Mouse (Mus musculus) c-Kit-positive CD71-positive TER-119-positive erythroid progenitor cells, embryonic 14.5 days (primary cell): ENCODE results near the gene Ninj1.
A peak's percentile ranks its signal among the peaks of the same experiment; 100 is the strongest.

Experiments used
- DNase-seq: peaks from one replicate; pipeline ENCODE4 v3.0.0-alpha.2; 2013; ENCODE audit warnings: low spot score

The Ninj1 gene

DNA sequence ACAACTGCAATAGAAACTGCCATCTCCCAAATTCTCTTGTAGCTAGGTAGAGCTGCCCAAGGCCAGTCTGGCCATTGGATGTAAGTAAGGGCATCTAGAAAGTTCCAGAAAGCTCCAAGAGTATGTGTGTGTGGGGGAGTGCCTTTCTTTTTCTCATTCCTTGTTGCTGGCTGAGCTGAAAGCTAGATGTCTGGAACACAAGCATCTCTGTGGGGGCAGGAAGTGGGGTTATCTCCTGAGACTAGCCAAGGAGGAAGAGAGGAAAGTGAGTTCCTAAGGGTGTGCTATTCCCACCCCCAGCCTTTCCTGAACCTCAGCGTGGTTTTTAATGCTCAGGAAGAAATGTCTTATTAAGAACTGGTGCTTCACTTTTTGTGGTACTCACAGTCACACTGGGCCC lies 15.6 kb upstream of the Ninj1 start:
- DNase-seq: no peak

DNA sequence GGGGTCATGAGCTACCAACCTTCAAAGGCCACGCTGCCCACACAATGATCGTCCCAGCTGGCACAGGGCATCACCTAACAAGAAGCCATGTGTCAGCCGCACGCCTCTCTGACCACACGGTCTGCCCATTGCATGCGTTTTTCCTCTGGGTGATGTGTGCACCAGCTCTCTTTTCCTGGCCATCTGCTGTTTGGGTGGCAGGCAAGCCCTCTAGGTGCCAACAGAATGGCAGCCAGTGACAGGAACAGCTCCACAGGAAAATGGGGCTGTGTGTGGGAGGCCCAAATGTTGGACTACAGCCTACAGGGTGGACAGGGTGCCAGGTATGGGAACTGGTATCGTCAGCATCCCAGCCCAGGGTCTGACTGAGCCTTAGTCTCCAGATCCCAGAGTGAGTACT lies 14.9 kb upstream of the Ninj1 start:
- DNase-seq: no peak

GRCm38 (mm10) chr13:49172971-49173596 lies 14.2 kb upstream of the Ninj1 start:
- peak; percentile 61 for DNase-seq

DNA sequence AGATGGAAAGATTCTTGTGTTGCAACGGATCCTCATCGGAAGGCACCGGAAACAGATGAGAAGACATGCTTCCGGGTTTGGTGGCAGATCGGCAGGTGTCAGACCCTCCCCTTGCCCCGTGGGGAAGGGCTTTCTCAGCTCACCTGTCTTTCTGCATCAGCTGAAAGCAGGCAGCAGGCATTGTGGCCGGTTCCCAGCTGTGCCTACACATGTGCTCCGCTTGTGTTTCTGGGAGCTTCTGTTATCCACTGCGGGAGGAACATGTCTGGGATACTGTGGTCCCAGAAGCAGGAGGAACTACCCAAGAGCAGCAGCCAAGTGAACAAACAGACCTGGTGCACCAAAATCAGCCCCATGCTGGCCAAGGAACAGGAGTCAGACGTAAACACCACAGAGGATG lies 11.8 kb upstream of the Ninj1 start:
- DNase-seq: no peak

GRCm38 (mm10) chr13:49178839-49179585 lies 8.3 kb upstream of the Ninj1 start:
- DNase-seq: no peak

DNA sequence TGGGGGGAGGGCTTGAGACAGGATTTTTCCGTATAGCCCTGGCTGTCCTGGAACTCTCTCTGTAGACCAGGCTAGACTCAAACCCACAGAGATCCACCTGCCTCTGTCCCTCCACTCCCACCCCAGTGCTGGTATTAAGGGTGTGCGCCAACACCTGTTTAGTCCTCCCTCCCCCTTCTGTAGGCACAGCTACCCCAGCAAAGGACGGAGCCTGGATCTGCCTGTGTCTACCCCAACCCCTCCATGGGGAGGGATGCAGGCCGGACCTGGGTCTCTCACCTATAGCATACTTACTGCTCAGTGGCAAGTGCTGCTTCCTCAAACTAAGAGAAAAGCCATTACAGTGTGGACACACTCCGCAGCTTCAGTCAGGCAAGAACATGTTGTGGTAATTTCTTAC lies 7.0 kb upstream of the Ninj1 start:
- no peak for DNase-seq

DNA sequence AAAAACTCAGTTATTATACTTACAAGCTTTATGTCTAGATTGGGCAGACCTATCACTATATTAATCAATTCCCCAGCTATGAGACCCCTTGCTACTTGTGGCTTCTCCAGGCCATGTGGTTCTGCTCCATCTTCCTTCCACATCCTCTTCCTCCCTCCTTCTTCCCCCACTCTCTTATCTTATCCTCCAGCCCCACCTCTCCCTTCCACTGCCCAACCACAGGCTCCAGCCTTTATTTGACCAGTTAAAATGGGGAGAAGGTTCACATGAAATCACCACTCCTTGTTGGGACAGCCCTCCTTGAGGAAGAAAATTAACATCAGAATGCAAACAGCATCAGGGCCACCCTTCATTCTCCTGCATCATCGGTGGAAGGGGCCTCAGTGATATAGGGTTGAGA lies 6.6 kb upstream of the Ninj1 start:
- DNase-seq: no peak

GRCm38 (mm10) chr13:49181411-49181984 lies 5.8 kb upstream of the Ninj1 start:
- no peak for DNase-seq

DNA sequence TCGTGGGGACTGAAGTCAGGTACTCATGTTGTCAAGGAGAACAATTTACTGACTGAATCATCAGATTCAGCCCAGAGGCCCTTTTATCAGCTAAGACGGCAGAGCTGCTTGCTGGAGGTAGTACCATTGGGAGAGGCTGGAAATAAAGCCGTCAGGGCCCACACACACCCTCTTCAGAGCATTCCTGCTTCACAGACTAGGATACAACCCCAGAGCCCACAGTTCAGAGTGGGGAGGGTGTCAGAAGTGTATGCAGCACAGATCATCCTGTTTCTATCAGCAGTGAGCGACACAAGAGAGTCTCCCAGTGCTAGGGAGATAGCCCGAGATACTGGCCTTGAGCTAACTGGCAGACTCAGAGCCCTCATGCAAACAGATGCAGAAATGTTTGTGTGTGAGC lies 4.1 kb upstream of the Ninj1 start:
- DNase-seq: no peak

GRCm38 (mm10) chr13:49183646-49184045 lies 3.6 kb upstream of the Ninj1 start:
- no peak for DNase-seq

- DNase-seq: no peak
Measured at GRCm38 (mm10) chr13:49186798-49187287, 442 bp upstream of the Ninj1 start.

GRCm38 (mm10) chr13:49188219-49188965 lies 1.1 kb downstream of the Ninj1 start:
- DNase-seq: no peak

DNA sequence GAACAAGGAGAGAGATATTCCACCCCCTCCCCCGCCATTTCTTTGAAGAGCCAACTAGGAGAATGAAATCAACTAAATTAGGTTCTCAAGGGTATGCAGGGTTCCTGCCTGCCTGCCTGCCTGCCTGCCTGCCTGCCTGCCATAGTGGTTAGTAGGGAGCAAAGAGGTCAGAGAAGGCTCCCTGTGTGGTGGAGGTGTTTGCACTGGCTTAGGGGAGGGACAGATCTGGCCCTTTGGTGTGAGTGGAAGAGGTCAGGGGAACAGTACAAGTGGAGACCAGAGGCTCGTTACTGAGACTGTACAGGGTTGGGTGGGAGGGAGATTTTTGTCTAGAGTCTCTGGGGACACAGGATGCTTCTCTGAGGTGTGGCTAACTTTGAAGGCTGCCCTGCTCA lies 1.7 kb downstream of the Ninj1 start:
- DNase-seq: no peak

- no peak for DNase-seq
Measured at GRCm38 (mm10) chr13:49189970-49190870, 2.9 kb downstream of the Ninj1 start.

DNA sequence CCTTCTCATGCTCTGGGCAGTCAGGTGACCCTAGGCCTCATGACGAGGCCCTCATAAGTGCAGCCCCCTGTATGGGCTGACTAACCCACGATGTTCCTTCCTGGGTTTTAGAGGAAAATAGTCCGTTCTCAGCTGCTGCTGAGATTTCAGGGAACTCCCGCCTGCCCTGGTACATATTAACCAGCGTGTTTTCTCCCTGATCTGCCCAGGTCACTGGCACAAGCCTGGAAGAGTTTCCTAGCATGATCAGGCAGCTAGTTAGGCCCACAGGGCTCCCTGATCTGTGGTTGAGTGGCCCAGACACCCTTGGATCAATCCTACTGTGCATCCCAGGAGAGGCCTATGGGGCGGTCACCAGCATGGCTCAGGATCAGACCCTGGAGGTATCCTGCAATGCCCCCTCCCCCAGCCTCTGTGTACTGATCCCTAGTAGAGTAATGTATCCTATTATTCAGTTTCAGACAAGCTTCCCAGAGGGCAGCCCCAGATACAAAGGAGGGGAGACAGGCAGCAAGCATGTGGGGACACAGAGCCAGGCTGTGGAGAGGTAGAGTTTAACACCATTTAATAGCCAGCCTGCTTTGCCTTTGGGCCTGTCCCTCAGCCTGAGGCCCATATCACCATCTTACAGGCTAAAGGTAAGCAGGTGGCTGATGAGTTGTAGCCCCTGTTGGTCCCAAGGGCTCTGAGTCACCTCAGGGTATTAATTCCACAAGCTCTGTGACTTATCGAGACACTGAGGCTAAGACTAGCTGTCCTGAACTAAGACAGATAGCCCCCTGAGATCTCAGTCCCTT lies 3.8 kb downstream of the Ninj1 start:
- no peak for DNase-seq

DNA sequence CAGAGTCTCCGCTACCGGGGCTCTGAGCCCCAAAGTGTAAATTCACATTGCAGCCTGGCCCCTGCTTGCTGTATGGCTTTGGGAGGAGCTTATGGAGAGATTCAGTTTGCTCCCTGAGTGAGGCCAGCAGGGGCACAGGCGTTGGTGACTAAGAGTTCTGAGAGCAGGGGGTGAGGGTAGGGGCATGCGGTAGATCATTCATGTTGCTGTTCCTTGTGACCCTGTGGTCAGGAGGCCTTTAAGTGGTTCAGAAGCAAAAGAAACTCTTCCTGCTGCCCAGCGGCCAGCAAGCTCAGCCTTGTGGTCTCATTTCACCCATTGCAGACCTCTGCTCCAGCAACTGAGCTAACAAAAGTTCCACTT lies 4.4 kb downstream of the Ninj1 start:
- no peak for DNase-seq

DNA sequence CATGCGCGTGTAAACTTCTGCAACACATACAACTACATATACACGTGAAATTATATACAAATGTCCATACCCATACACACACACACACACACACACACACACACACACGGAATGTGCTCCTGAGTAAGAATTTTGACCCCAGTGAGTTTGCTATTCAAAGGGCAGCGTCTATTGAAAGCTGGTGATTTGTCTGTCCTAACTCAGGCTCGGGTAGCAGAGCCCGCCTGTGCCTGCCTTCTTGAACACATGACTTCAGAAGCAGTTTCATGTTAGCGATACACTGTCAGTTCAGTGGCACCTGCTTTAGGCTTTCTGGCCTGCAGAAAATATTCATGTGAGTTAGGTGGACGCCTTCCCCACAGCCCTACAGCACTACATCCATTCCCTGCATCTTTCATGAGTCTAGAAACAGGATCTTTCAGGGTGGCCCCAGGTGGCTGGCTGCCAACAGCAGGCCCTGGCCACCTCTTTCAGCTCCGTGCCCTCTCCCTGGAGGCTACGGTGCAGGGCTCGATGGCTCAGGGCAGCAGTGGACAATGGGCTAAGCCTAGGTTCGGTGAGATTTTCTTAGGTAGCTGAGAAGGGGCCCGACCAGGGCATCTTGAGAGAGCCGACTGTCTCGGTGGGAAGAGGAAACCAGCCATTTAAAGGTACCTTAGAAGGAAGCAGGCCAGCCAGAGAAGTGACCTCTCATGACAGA lies 5.0 kb downstream of the Ninj1 start:
- no peak for DNase-seq

DNA sequence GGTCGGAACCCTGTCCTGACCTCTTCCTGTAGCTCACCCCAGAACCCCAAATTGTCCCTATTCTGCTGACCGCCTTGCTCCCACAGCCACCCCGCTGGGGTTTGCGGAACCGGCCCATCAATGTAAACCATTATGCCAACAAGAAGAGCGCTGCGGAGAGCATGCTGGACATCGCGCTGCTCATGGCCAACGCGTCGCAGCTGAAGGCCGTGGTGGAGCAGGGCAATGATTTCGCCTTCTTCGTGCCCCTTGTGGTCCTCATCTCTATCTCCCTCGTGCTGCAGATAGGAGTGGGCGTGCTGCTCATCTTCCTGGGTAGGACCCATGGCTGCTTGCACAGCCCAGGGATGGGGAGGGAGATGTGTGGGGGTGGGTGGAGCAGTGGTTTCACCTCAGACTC lies 6.4 kb downstream of the Ninj1 start:
- DNase-seq: no peak

DNA sequence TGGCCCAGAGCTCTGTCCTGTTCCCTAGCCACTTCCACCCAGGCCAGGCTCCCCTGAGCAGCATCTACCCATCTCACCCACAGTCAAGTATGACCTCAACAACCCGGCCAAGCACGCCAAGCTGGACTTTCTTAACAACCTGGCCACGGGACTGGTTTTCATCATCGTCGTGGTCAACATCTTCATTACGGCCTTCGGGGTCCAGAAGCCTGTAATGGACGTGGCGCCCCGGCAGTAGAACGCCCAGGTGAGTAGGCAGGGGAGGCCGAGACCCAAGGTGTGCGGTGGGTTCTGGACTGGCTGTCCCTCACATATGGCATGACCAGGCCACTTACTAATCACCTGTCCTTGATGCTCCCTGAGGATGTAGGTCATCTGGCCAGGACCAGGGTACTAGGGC lies 7.5 kb downstream of the Ninj1 start:
- DNase-seq: no peak

DNA sequence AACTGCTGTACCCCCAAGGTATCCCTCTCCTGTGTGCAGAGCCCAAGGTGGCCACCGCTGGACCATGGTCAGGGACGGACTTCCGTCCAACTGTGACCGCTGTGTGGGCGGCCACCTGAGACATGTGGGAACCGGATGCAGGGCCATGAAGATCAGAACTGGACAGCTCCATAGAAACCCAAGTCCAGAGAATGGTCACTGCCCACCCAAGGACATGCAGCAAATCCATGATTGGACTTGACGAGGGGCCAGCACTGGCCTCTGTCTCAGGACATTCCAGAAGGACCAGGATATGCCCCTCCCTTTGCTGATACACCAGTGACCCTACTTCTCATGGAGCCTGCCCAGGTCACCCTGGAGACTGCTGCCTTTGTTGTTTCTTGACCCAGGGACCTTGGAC lies 8.4 kb downstream of the Ninj1 start:
- no peak for DNase-seq
